Mouse (Mus musculus): ENCODE measurements around the gene Krt31.

DNA sequence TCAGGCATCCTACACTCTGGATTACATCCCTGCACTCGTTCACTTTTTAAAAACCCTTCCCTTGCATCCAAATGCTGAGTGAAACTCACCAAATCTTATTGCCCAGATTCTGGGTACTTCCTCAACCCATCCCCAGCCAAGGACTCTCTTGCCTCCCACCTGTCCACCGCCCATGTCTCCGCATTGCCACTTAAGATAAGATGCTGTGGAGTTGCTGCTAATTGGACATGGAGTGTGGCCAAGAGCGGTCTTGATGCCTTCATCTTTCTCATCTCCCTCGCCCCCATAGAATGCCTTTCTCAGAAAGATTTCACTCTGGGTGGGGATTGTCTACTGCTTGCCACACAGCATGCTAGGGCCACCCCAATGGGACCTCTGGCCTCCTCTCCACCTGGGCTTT lies 42.0 kb downstream of the Krt31 start:
- TF ChIP-seq CTCF (conservative IDR thresholded peaks at IDR 0.05; ENCODE audit: insufficient read depth, insufficient read length, low read depth, low read length) (no peak), POLR2A (IDR thresholded peaks at IDR 0.05; ENCODE audit: low read depth, low read length) (no peak)
